Mouse (Mus musculus) intestine, postnatal 0 days (tissue): ENCODE measurements around the gene Nfkbie. TPM values are rescaled to one million over a fixed set of nuclear protein-coding genes. Genes with fewer than 3 reads are reported as not detected.

Experiments used
- ATAC-seq: fragments of 200-750 bp; cut with Nextera tagmentation; 2 replicates; pipeline ENCODE4 v1.8.0; 2017; ENCODE audit warnings: mild to moderate bottlenecking, moderate TSS enrichment, moderate library complexity
- H3K27ac ChIP-seq: fragments of 300-500 bp; sonication (generic); 2 replicates; pipeline ENCODE4 v1.5.1; 2014; ENCODE audit warnings: mild to moderate bottlenecking, low read depth, low read length, moderate library complexity
- H3K27me3 ChIP-seq: fragments of 300-500 bp; sonication (generic); replicated peaks from 2 replicates; pipeline ENCODE4 v1.6.1; 2014; ENCODE audit warnings: low read length, mixed read lengths; ENCODE audit not compliant: control insufficient read depth, insufficient read depth
- H3K36me3 ChIP-seq: fragments of 300-500 bp; sonication (generic); 2 replicates; pipeline ENCODE4 v1.6.1; 2014; ENCODE audit warnings: mild to moderate bottlenecking, moderate library complexity; ENCODE audit not compliant: control insufficient read depth, insufficient read depth
- H3K4me1 ChIP-seq: fragments of 300-500 bp; sonication (generic); replicated peaks from 2 replicates; pipeline ENCODE4 v1.6.1; 2014; ENCODE audit warnings: antibody characterized with exemption, low read length, mixed read lengths; ENCODE audit not compliant: control insufficient read depth, insufficient read depth
- H3K4me2 ChIP-seq: fragments of 300-500 bp; sonication (generic); replicated peaks from 2 replicates; pipeline ENCODE4 v1.6.1; 2014; ENCODE audit warnings: low read depth, mild to moderate bottlenecking, moderate library complexity
- H3K4me3 ChIP-seq: fragments of 300-500 bp; sonication (generic); 2 replicates; pipeline ENCODE4 v1.5.1; 2014; ENCODE audit warnings: low read depth, low read length
- H3K9ac ChIP-seq: fragments of 300-500 bp; sonication (generic); 2 replicates; pipeline ENCODE4 v1.6.1; 2014; ENCODE audit warnings: mild to moderate bottlenecking, low read depth, low read length
- H3K9me3 ChIP-seq: fragments of 300-500 bp; sonication (generic); 2 replicates; pipeline ENCODE4 v1.6.1; 2016; ENCODE audit warnings: mixed run types; ENCODE audit not compliant: control insufficient read depth
- CTCF ChIP-seq: sonication (generic); IDR thresholded peaks from 2 replicates; pipeline ENCODE4 v1.5.1; 2016; ENCODE audit warnings: low read depth, mild to moderate bottlenecking, control low read depth, antibody characterized with exemption, moderate library complexity
- WGBS: fragments of 180-500 bp; shearing (Covaris S2); extraction: QIAGEN DNeasy Blood & Tissue Kit; methylation state at CpG from one replicate; pipeline ENCODE4 v1.1.7; 2014; 5-methylcytosine and 5-hydroxymethylcytosine counted together
- polyA plus RNA-seq: library from polyadenylated mRNA; unstranded; fragments of >200 nt; fragmentation: Nextera tagmentation; extraction: Ambion mirVana; gene quantifications from 2 replicates; pipeline ENCODE4 v1.2.1, GENCODE M21; 2015

The Nfkbie gene
- polyA plus RNA-seq, 1 experiment from 2014 or later, result 4.0 TPM

GRCm38 (mm10) chr17:45586449-45586837, 30.9 kb downstream of the Nfkbie start:
- Histone ChIP-seq H3K4me3 (no peak overlapping the region), H3K9me3 (no peaks in the 10 kb centered on the region), H3K4me2 (no peak overlapping the region), H3K27me3 (no peaks in the 10 kb centered on the region), H3K9ac (no peak overlapping the region), H3K27ac (peak overlapping the region; percentile 41; the same call in 1 of the 2 replicates), H3K36me3 (peaks cover 29% of the 10 kb centered on the region; the same call in 1 of the 2 replicates), H3K4me1 (no peaks in the 10 kb centered on the region)
- no peak for ATAC-seq
- peak; percentile 63 for TF ChIP-seq CTCF
- WGBS, result 97% methylated on average over 3 of the region's 3 CpGs

- WGBS, result 87% methylated on average over 7 of the region's 7 CpGs
- Histone ChIP-seq H3K9ac (no peak overlapping the region), H3K9me3 (no peaks in the 10 kb centered on the region), H3K4me1 (peaks cover 11% of the 10 kb centered on the region; the same call in 1 of the 2 replicates), H3K27me3 (no peaks in the 10 kb centered on the region), H3K36me3 (peaks cover 29% of the 10 kb centered on the region; the same call in 1 of the 2 replicates), H3K4me3 (no peak overlapping the region), H3K27ac (no peak overlapping the region), H3K4me2 (no peak overlapping the region)
- TF ChIP-seq CTCF, result no peak
- no peak for ATAC-seq
Observed at GRCm38 (mm10) chr17:45588370-45588769, 32.9 kb downstream of the Nfkbie start.

GRCm38 (mm10) chr17:45589236-45589635, 33.7 kb downstream of the Nfkbie start:
- Histone ChIP-seq H3K27me3 (no peaks in the 10 kb centered on the region), H3K9ac (no peak overlapping the region), H3K4me2 (no peak overlapping the region), H3K9me3 (no peaks in the 10 kb centered on the region), H3K4me3 (no peak overlapping the region), H3K4me1 (peaks cover 14% of the 10 kb centered on the region), H3K27ac (no peak overlapping the region), H3K36me3 (peaks cover 29% of the 10 kb centered on the region; the same call in 1 of the 2 replicates)
- ATAC-seq, result no peak
- 95% methylated on average over 7 of the region's 7 CpGs for WGBS
- no peak for TF ChIP-seq CTCF

GRCm38 (mm10) chr17:45589844-45590243, 34.3 kb downstream of the Nfkbie start:
- whole genome bisulfite sequencing, result 89% methylated on average over 8 of the region's 8 CpGs
- ATAC-seq, result no peak

GRCm38 (mm10) chr17:45590410-45590809, 34.9 kb downstream of the Nfkbie start:
- no peak overlapping the region for H3K4me3 ChIP-seq
- no peak for ATAC-seq
- H3K4me2 ChIP-seq, result no peak overlapping the region
- TF ChIP-seq CTCF, result no peak
- WGBS, result 77% methylated on average over 6 of the region's 6 CpGs
- H3K27me3 ChIP-seq, result no peaks in the 10 kb centered on the region
- H3K27ac ChIP-seq, result no peak overlapping the region
- no peak overlapping the region for H3K9ac ChIP-seq
- no peaks in the 10 kb centered on the region for H3K9me3 ChIP-seq
- H3K4me1 ChIP-seq, result peaks cover 15% of the 10 kb centered on the region
- peaks cover 29% of the 10 kb centered on the region; the same call in 1 of the 2 replicates for H3K36me3 ChIP-seq

More at GRCm38 (mm10) chr17:45589844-45590243, 34.3 kb downstream of the Nfkbie start:
- Histone ChIP-seq H3K36me3 (peaks cover 29% of the 10 kb centered on the region; the same call in 1 of the 2 replicates), H3K4me3 (no peak overlapping the region), H3K9ac (no peak overlapping the region), H3K4me2 (no peak overlapping the region), H3K9me3 (no peaks in the 10 kb centered on the region), H3K4me1 (peaks cover 15% of the 10 kb centered on the region), H3K27me3 (no peaks in the 10 kb centered on the region), H3K27ac (no peak overlapping the region)
- TF ChIP-seq CTCF, result no peak

GRCm38 (mm10) chr17:45591701-45592605, 36.5 kb downstream of the Nfkbie start:
- peaks cover 26% of the 10 kb centered on the region; the same call in 1 of the 2 replicates for H3K36me3 ChIP-seq
- TF ChIP-seq CTCF, result no peak
- no peaks in the 10 kb centered on the region for H3K27me3 ChIP-seq
- 53% methylated on average over 16 of the region's 16 CpGs for WGBS
- no peaks in the 10 kb centered on the region for H3K9me3 ChIP-seq
- H3K4me2 ChIP-seq, result peak overlapping the region; percentile 24
- H3K27ac ChIP-seq, result no peak overlapping the region
- H3K9ac ChIP-seq, result no peak overlapping the region
- no peak for ATAC-seq
- no peak overlapping the region for H3K4me3 ChIP-seq
- H3K4me1 ChIP-seq, result peaks cover 15% of the 10 kb centered on the region
